Mouse (Mus musculus): ENCODE results near the gene Ankrd33. TPM values are rescaled to one million over a fixed set of nuclear protein-coding genes. Genes with fewer than 3 reads are reported as not detected.

The Ankrd33 gene
- polyA plus RNA-seq, 1 experiment from 2014 or later, result not detected

GRCm38 (mm10) chr15:101165658-101166437, 50.3 kb downstream of the Ankrd33 start:
- Histone ChIP-seq H3K4me1 (ENCODE audit: control insufficient read depth, insufficient read depth, low read length) (peaks cover 4% of the 10 kb centered on the region; the same call in 1 of the 2 replicates), H3K4me2 (no peak overlapping the region), H3K9ac (ENCODE audit: low read depth, low read length) (no peak overlapping the region), H3K27ac (ENCODE audit: low read depth, low read length) (no peak overlapping the region), H3K9me3 (replicated peaks; ENCODE audit: control insufficient read depth, low read length) (no peaks in the 10 kb centered on the region), H3K27me3 (ENCODE audit: control insufficient read depth, insufficient read depth, low read length) (peaks cover 6% of the 10 kb centered on the region; the same call in 1 of the 2 replicates), H3K36me3 (ENCODE audit: control insufficient read depth, insufficient read depth, low read length) (no peaks in the 10 kb centered on the region), H3K4me3 (ENCODE audit: low read depth, low read length) (no peak overlapping the region)
- ATAC-seq (replicated peaks; ENCODE audit: insufficient number of reproducible peaks, low FRiP score, low TSS enrichment), result no peak
- WGBS (ENCODE audit: insufficient replicate concordance), result 57% methylated on average over 16 of the region's 16 CpGs

GRCm38 (mm10) chr15:101167553-101167952, 52.0 kb downstream of the Ankrd33 start:
- no peaks in the 10 kb centered on the region for H3K9me3 ChIP-seq (replicated peaks; ENCODE audit: control insufficient read depth, low read length)
- peaks cover 3% of the 10 kb centered on the region; the same call in 1 of the 2 replicates for H3K27me3 ChIP-seq (ENCODE audit: control insufficient read depth, insufficient read depth, low read length)
- no peak for ATAC-seq (replicated peaks; ENCODE audit: insufficient number of reproducible peaks, low FRiP score, low TSS enrichment)
- H3K4me3 ChIP-seq (ENCODE audit: low read depth, low read length), result no peak overlapping the region
- H3K36me3 ChIP-seq (ENCODE audit: control insufficient read depth, insufficient read depth, low read length), result no peaks in the 10 kb centered on the region
- H3K4me2 ChIP-seq, result no peak overlapping the region
- WGBS (ENCODE audit: insufficient replicate concordance), result 61% methylated on average over 11 of the region's 11 CpGs
- H3K4me1 ChIP-seq (ENCODE audit: control insufficient read depth, insufficient read depth, low read length), result peaks cover 4% of the 10 kb centered on the region; the same call in 1 of the 2 replicates
- H3K9ac ChIP-seq (ENCODE audit: low read depth, low read length), result no peak overlapping the region
- no peak overlapping the region for H3K27ac ChIP-seq (ENCODE audit: low read depth, low read length)

Other genes with a start within 250 kb of the Ankrd33 start
- gene Scn8a, start 245.9 kb upstream of the Ankrd33 start, polyA plus RNA-seq (2014; fragmentation: Nextera tagmentation; extraction: Ambion mirVana), result 0.96 and 1.2 TPM in 2 replicates
- gene Gm47841, start 68.4 kb upstream of the Ankrd33 start, polyA plus RNA-seq (2014; fragmentation: Nextera tagmentation; extraction: Ambion mirVana), result not detected in 2 replicates
- gene Fignl2, start 37.2 kb upstream of the Ankrd33 start, polyA plus RNA-seq (2014; fragmentation: Nextera tagmentation; extraction: Ambion mirVana), result 0.30 and 0.33 TPM in 2 replicates
- gene Acvrl1, start 12.8 kb downstream of the Ankrd33 start, polyA plus RNA-seq (2014; fragmentation: Nextera tagmentation; extraction: Ambion mirVana), result 1.5 and 2.0 TPM in 2 replicates
- 8.0 and 8.9 TPM in 2 replicates for gene Acvr1b, start 58.3 kb downstream of the Ankrd33 start, polyA plus RNA-seq (2014; fragmentation: Nextera tagmentation; extraction: Ambion mirVana)
- gene Grasp, start 108.4 kb downstream of the Ankrd33 start, polyA plus RNA-seq (2014; fragmentation: Nextera tagmentation; extraction: Ambion mirVana), result 4.1 TPM in 2 replicates
- gene Nr4a1, start 138.5 kb downstream of the Ankrd33 start, polyA plus RNA-seq (2014; fragmentation: Nextera tagmentation; extraction: Ambion mirVana), result 7.5 and 8.1 TPM in 2 replicates
- 49.4 and 50.1 TPM in 2 replicates for gene Atg101, start 168.5 kb downstream of the Ankrd33 start, polyA plus RNA-seq (2014; fragmentation: Nextera tagmentation; extraction: Ambion mirVana)
- 1.3 and 2.2 TPM in 2 replicates for gene 6030408B16Rik, start 177.5 kb downstream of the Ankrd33 start, polyA plus RNA-seq (2014; fragmentation: Nextera tagmentation; extraction: Ambion mirVana)

Measured in heart, embryonic 11.5 days (tissue).